Mouse (Mus musculus) monocyte, adult 5-6 weeks (primary cell): ENCODE results near the gene Cyp1a2. TPM values are rescaled to one million over a fixed set of nuclear protein-coding genes. Genes with fewer than 3 reads are reported as not detected.
"Not testable (repeated sequence)": the region's sequence is repeated elsewhere in the genome, so short reads cannot be mapped to it uniquely, and the experiment has no call there.

Experiments used
- ATAC-seq: fragments of 153-309, 156-312 bp; replicated peaks from 2 replicates; pipeline ENCODE4 v1.8.0; 2017; ENCODE audit warnings: mild to moderate bottlenecking; ENCODE audit not compliant: low TSS enrichment, insufficient number of reproducible peaks, severe bottlenecking, poor library complexity, low FRiP score
- total RNA-seq: library from RNA; stranded (forward); fragments of 200-1000, 200-491, 200-594 nt; gene quantifications from 3 replicates; pipeline ENCODE4 v1.2.3, GENCODE M21; 2017

The Cyp1a2 gene
- not detected in 3 replicates for total RNA-seq

GRCm38 (mm10) chr9:57683520-57683919, at the start of gene Cyp1a2:
TSS of gene Cyp1a2 (minus strand) at chr9:57683703.
- no peak for ATAC-seq

- ATAC-seq, result no peak
These were observed 44.8 kb upstream of the Cyp1a2 start for GRCm38 (mm10) chr9:57728312-57728711.

GRCm38 (mm10) chr9:57724701-57725100, 41.2 kb upstream of the Cyp1a2 start:
- no peak for ATAC-seq

- no peak for ATAC-seq
These were observed 40.3 kb upstream of the Cyp1a2 start for GRCm38 (mm10) chr9:57723796-57724195.

- ATAC-seq, result peak; percentile 87
These were observed 39.8 kb upstream of the Cyp1a2 start for GRCm38 (mm10) chr9:57723315-57723715.

GRCm38 (mm10) chr9:57722371-57722770, 38.9 kb upstream of the Cyp1a2 start:
- ATAC-seq, result no peak

- ATAC-seq, result no peak
These were observed 37.2 kb upstream of the Cyp1a2 start for GRCm38 (mm10) chr9:57720736-57721135.

GRCm38 (mm10) chr9:57718408-57718807, 34.9 kb upstream of the Cyp1a2 start:
- no peak for ATAC-seq

- ATAC-seq, result no peak
These were observed 28.7 kb upstream of the Cyp1a2 start for GRCm38 (mm10) chr9:57712194-57712593.

- ATAC-seq, result not testable (repeated sequence)
These were observed 26.7 kb upstream of the Cyp1a2 start for GRCm38 (mm10) chr9:57710214-57710613.

GRCm38 (mm10) chr9:57708720-57709274, 25.3 kb upstream of the Cyp1a2 start:
- no peak for ATAC-seq

GRCm38 (mm10) chr9:57708068-57708719, 24.7 kb upstream of the Cyp1a2 start, which contains the start of gene Edc3:
TSS of gene Edc3 (plus strand) at chr9:57708540.
- ATAC-seq, result peak; percentile 98

GRCm38 (mm10) chr9:57706496-57706895, 23.0 kb upstream of the Cyp1a2 start:
- ATAC-seq, result no peak

GRCm38 (mm10) chr9:57698466-57699150, 15.1 kb upstream of the Cyp1a2 start:
- ATAC-seq, result no peak

- no peak for ATAC-seq
These were observed 13.9 kb upstream of the Cyp1a2 start for GRCm38 (mm10) chr9:57697380-57697779.

- no peak for ATAC-seq
These were observed 13.1 kb upstream of the Cyp1a2 start for GRCm38 (mm10) chr9:57696380-57697285.

- ATAC-seq, result no peak
These were observed 10.6 kb upstream of the Cyp1a2 start for GRCm38 (mm10) chr9:57694108-57694507.

- no peak for ATAC-seq
These were observed 5.1 kb upstream of the Cyp1a2 start for GRCm38 (mm10) chr9:57688606-57689005.

GRCm38 (mm10) chr9:57688158-57688557, 4.7 kb upstream of the Cyp1a2 start:
- ATAC-seq, result no peak; the same call in 1 of the 2 replicates
